Mouse (Mus musculus): Measurements from ENCODE around the gene Cxcl10. TPM values are rescaled to one million over a fixed set of nuclear protein-coding genes. Genes with fewer than 3 reads are reported as not detected.

Cxcl10 gene
- total RNA-seq, 4 experiments from 2014 or later, result 1.2 to 5.2 (median 4.2) TPM; not detected in 1

- no peak for DNase-seq (ENCODE audit: low spot score in 2 of 2)
Measured at GRCm38 (mm10) chr5:92321631-92322400, 26.9 kb downstream of the Cxcl10 start.

- no peak for DNase-seq (ENCODE audit: low spot score in 2 of 2)
Measured at GRCm38 (mm10) chr5:92318596-92318995, 30.1 kb downstream of the Cxcl10 start.

GRCm38 (mm10) chr5:92318119-92318518 lies 30.6 kb downstream of the Cxcl10 start:
- no peak for DNase-seq (ENCODE audit: low spot score in 2 of 2)

GRCm38 (mm10) chr5:92313776-92314175 lies 34.9 kb downstream of the Cxcl10 start:
- no peak for DNase-seq (ENCODE audit: low spot score in 2 of 2)

GRCm38 (mm10) chr5:92312046-92312715 lies 36.5 kb downstream of the Cxcl10 start:
- DNase-seq (ENCODE audit: low spot score in 2 of 2), result peak; percentile 73 to 93

GRCm38 (mm10) chr5:92309681-92310511 lies 38.8 kb downstream of the Cxcl10 start, which contains the start of gene Sdad1:
Gene Sdad1, minus strand, starts transcription at chr5:92310479.
- DNase-seq (ENCODE audit: low spot score in 2 of 2), result peak; percentile 93 to 96

- no peak for DNase-seq (ENCODE audit: low spot score in 2 of 2)
Measured at GRCm38 (mm10) chr5:92304291-92304690, 44.4 kb downstream of the Cxcl10 start.

- DNase-seq (ENCODE audit: low spot score in 2 of 2), result no peak
Measured at GRCm38 (mm10) chr5:92302149-92302840, 46.4 kb downstream of the Cxcl10 start.

Other genes with a start within 250 kb of the Cxcl10 start
- gene Uso1, start 211.0 kb downstream of the Cxcl10 start, total RNA-seq (2022), result 10 to 100 TPM; 69.7 to 86.9 (median 81.0) TPM
- not detected for gene U90926, start 133.5 kb downstream of the Cxcl10 start, total RNA-seq (2022)
- 1 to 10 TPM in 1 of 4 experiments, under 1 TPM in 3; 0.34 to 1.2 (median 0.71) TPM for gene Ppef2, start 92.6 kb downstream of the Cxcl10 start, total RNA-seq (2022)
- 10 to 100 TPM; 46.9 to 57.1 (median 50.3) TPM for gene Naaa, start 70.7 kb downstream of the Cxcl10 start, total RNA-seq (2022)
- gene Sdad1, start 38.4 kb downstream of the Cxcl10 start, total RNA-seq (2022), result 10 to 100 TPM; 20.2 to 26.5 (median 22.8) TPM
- 1 to 10 TPM in 1 of 4 experiments, under 1 TPM in 1, not detected in 2; 0.25 to 1.3 TPM for gene Cxcl9, start 20.8 kb downstream of the Cxcl10 start, total RNA-seq (2022)
- 1 to 10 TPM; 3.4 to 7.5 (median 5.8) TPM for gene Art3, start 17.1 kb downstream of the Cxcl10 start, total RNA-seq (2022)
- gene Nup54, start 86.3 kb upstream of the Cxcl10 start, total RNA-seq (2022), result 10 to 100 TPM; 30.5 to 41.7 (median 35.3) TPM
- gene Scarb2, start 157.9 kb upstream of the Cxcl10 start, total RNA-seq (2022), result 100 to 1,000 TPM in 2 of 4 experiments, 10 to 100 TPM in 2; 97.4 to 114 (median 102) TPM
- gene Fam47e, start 206.2 kb upstream of the Cxcl10 start, total RNA-seq (2022), result 1 to 10 TPM in 1 of 4 experiments, under 1 TPM in 3; 0.66 to 1.0 (median 0.91) TPM

Measured in layer of hippocampus, adult 8-10 months (tissue).